Mouse (Mus musculus) kidney, adult 2 months (tissue): ENCODE data around the gene Zfp708. TPM values are rescaled to one million over a fixed set of nuclear protein-coding genes. Genes with fewer than 3 reads are reported as not detected.
"Not testable (repeated sequence)": the region's sequence is repeated elsewhere in the genome, so short reads cannot be mapped to it uniquely, and the experiment has no call there.

Experiments
- DNase-seq: peaks from one replicate; pipeline ENCODE4 v3.0.0; 2021
- H3K27ac ChIP-seq: fragments of 200-500 bp; 2 replicates; pipeline ENCODE4 v1.5.1; 2012; ENCODE audit warnings: low read depth, low read length, control low read depth, inconsistent platforms; ENCODE audit not compliant: insufficient read depth
- H3K27me3 ChIP-seq: fragments of 200-500 bp; replicated peaks from 2 replicates; pipeline ENCODE4 v1.6.1; 2012; ENCODE audit warnings: mild to moderate bottlenecking, moderate library complexity, low read length, inconsistent platforms; ENCODE audit not compliant: control insufficient read depth, insufficient read depth
- H3K36me3 ChIP-seq: fragments of 200-500 bp; 2 replicates; pipeline ENCODE4 v1.6.1; 2012; ENCODE audit warnings: mild to moderate bottlenecking, moderate library complexity, low read length, inconsistent platforms; ENCODE audit not compliant: control insufficient read depth, insufficient read depth
- H3K4me1 ChIP-seq: fragments of 200-500 bp; 2 replicates; pipeline ENCODE4 v1.6.1; 2011; ENCODE audit warnings: low read length; ENCODE audit not compliant: control insufficient read depth, insufficient read depth
- H3K4me3 ChIP-seq: fragments of 200-500 bp; 2 replicates; pipeline ENCODE4 v1.5.1; 2011; ENCODE audit warnings: mild to moderate bottlenecking, low read depth, low read length, control low read depth; ENCODE audit not compliant: insufficient read depth
- CTCF ChIP-seq: fragments of 200-500 bp; conservative IDR thresholded peaks from 2 replicates; pipeline ENCODE4 v1.5.1; 2011; ENCODE audit warnings: low read depth, mild to moderate bottlenecking, control low read depth, low read length, moderate library complexity, mixed read lengths; ENCODE audit not compliant: insufficient read depth, insufficient read length
- POLR2A ChIP-seq: fragments of 200-500 bp; IDR thresholded peaks from one replicate; pipeline ENCODE4 v1.6.1; 2011; ENCODE audit warnings: low read depth, low read length, control low read depth
- WGBS: fragments of 180-500 bp; shearing (Covaris S2); methylation state at CpG from one replicate; pipeline ENCODE4 v1.1.7; 2018; 5-methylcytosine and 5-hydroxymethylcytosine counted together
- polyA plus RNA-seq: library from polyadenylated mRNA; depleted of rRNA; stranded (reverse); fragments of >200 nt; gene quantifications from 2 replicates; pipeline ENCODE4 v1.2.3, GENCODE M21; 2012; rRNA removed

The Zfp708 gene
- 0.15 and 0.48 TPM in 2 replicates for polyA plus RNA-seq

DNA sequence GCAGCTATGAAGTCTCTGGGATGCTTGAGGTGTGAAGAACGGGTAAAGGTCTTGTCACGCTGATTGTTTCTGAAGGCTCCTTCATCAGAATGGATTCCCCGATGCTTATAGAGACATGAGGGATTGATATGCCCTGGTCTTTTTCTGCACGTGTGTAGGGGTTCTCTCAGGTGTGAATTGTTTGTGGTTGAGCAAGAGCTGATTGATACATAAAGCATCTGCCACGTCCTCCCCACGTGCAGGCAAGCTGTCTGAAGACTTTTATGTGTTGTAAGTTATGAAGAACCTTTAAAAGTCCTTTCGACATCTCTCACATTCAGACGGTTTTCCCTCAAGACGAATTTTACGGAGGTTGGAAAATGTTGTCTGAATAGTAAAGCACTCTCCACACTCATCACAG lies at the start of gene Zfp708:
Gene Zfp708 (minus strand): TSS at position 101 of the 400 bp plus-strand sequence.
- TF ChIP-seq CTCF: no peak
- TF ChIP-seq POLR2A: no peak
- no peak within 1 kb of the TSS for H3K27ac ChIP-seq
- no peak within 1 kb of the TSS for H3K4me3 ChIP-seq
- H3K27me3 ChIP-seq: no peaks in the 10 kb centered on the region
- DNase-seq: no peak
- H3K4me1 ChIP-seq: no peaks in the 10 kb centered on the region
- WGBS: 91% methylated on average over 10 of the region's 10 CpGs
- H3K36me3 ChIP-seq: peaks cover 2% of the 10 kb centered on the region; the same call in 1 of the 2 replicates

DNA sequence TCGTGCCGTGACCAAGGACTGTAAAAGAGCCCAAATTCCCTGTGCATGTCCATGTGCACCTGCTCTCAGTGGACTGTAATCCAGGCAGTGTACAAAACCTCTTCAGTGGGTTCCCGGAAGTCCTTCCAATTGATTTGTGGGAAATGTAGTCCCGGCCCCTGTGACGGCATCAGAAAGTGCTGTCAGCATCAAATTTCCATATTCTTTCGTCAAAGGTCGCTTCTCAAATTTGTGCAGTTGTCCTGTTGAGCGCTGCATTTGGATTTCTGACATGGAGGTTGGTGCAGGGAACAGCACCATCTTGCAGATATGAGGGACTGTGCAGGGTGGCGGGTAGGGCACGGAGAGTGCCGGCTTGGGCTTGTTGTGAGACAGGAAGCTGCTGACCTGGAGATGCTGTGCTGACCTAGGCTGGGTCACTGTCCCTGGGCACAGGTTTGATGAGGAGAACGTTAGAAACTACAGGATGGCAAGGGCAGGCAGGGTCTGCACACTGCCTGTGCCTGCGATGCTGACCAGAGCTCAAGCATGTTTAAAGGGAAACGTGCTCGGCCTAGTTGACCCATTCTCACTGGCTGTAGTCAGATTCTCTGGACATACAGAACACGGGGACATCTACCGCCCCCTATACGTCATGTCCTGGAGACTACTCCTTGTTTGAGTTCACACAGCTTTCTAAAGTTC lies 30.4 kb upstream of the Zfp708 start:
- TF ChIP-seq CTCF: no peak
- TF ChIP-seq POLR2A: no peak
- 1% methylated on average over 18 of the region's 18 CpGs for WGBS
- DNase-seq: peak; percentile 91
- Histone ChIP-seq H3K36me3 (no peaks in the 10 kb centered on the region), H3K4me3 (peak overlapping the region; percentile 77), H3K27ac (no peak overlapping the region), H3K4me1 (no peaks in the 10 kb centered on the region), H3K27me3 (no peaks in the 10 kb centered on the region)

DNA sequence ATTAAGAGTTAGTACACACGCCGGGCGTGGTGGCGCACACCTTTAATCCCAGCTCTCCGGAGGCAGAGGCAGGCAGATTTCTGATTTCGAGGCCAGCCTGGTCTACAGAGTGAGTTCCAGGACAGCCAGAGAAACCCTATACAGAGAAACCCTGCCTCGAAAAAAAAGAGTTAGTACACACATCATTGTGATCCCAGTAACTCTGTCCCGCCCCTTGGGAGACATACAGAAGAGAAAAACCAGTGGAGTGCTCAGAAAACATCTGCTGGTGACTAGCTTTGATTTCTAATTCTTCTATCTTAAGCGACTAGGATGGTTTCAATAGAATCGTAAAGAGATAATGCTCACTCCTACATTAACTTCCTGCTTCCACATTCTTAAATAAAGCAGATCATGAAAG lies 29.7 kb upstream of the Zfp708 start:
- 78% methylated on average over 10 of the region's 10 CpGs for WGBS
- not testable (repeated sequence) for H3K4me3 ChIP-seq, DNase-seq, H3K4me1 ChIP-seq, H3K27me3 ChIP-seq, H3K36me3 ChIP-seq, H3K27ac ChIP-seq

DNA sequence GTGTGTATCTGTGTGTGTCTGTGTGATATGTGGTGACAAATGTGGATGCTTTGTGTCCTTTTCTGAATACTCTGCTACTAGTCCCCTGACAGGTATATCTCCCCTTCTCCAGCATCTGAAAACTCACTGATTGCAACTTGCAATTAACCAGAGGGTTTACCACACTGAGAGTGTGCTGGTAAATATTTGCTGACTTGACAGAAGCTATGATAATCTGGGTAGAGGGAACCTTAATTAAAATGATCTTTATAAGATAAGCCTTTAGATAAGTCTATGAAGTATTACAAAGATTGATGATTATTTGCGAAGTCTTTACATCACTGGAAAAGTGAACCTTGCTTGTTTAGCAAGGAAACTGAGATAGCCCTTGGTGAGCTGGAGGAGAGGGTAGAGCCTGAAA lies 26.7 kb upstream of the Zfp708 start:
- H3K4me3 ChIP-seq: no peak overlapping the region
- WGBS: 88% methylated on average over 1 of the region's 1 CpGs
- H3K4me1 ChIP-seq: no peaks in the 10 kb centered on the region
- TF ChIP-seq CTCF (no peak), POLR2A (no peak)
- H3K27ac ChIP-seq: no peak overlapping the region
- H3K27me3 ChIP-seq: no peaks in the 10 kb centered on the region
- H3K36me3 ChIP-seq: no peaks in the 10 kb centered on the region
- DNase-seq: no peak

DNA sequence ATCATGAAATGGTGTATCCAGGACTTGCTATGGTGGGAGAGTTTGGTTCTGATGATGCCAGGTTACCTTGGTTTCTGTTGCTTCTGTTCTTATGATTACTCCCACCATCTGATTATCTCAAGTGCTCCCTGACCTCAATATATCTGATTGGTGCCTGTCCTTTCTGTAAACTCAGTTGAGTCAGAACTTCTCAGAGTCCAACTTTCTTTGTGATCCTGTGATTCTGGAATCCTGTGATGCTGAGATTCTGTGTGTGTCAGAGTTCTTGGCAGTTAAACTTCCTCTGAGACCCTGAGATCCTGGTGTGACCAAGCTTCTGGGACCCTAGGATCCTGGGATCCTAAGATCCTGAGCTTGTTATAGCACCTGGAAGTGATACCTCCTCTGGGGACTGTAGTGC lies 23.6 kb upstream of the Zfp708 start, which contains the start of gene Zfp759:
Gene Zfp759 (plus strand): TSS at position 301 of the 400 bp plus-strand sequence.
- not testable (repeated sequence) for H3K27me3 ChIP-seq, H3K36me3 ChIP-seq, H3K4me3 ChIP-seq, H3K27ac ChIP-seq, DNase-seq, H3K4me1 ChIP-seq

DNA sequence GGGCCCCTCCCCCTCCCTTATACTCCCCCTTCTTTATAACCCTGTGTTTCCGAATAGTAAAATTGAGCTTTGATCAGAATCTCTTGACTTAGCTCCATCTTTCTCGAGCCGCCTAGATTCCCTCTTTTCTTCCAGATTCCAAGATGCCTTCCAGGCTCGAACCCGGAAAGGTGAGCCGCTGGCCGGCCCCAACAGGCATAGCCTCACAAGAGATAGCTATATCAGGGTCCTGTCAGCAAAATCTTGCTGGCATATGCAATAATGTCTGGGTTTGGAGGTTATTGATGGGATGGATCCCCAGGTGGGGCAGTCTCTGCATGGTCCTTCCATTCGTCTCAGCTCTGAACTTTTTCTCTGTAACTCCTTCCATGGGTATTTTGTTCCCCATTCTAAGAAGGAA lies 18.4 kb upstream of the Zfp708 start, which contains the start of gene Rslcan18:
Gene Rslcan18 (minus strand): TSS at position 101 of the 400 bp plus-strand sequence.
- WGBS: 89% methylated on average over 8 of the region's 8 CpGs
- not testable (repeated sequence) for H3K27me3 ChIP-seq, H3K27ac ChIP-seq, DNase-seq, H3K4me3 ChIP-seq, H3K36me3 ChIP-seq, H3K4me1 ChIP-seq

DNA sequence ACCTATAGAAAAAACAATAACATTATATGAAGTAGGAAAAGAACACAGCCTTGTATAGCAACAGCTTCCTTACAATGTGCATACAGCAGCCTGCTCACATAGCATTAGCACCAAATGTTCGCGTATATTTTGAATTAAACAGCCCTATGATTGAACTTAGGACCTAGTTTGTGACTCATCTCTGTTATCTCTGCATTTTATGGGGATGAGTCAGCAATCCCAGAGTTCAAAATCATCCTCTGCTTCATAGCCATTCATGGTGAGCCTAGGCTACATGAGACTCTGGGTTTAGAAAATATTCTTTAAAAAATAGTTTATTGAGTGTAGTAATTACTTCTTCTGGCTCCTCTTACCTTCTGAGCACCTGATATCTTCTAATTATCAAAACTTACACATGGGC lies 15.5 kb upstream of the Zfp708 start:
- 91% methylated on average over 2 of the region's 2 CpGs for WGBS
- H3K4me1 ChIP-seq: no peaks in the 10 kb centered on the region
- no peaks in the 10 kb centered on the region for H3K27me3 ChIP-seq
- H3K4me3 ChIP-seq: no peak overlapping the region
- no peak overlapping the region for H3K27ac ChIP-seq
- no peaks in the 10 kb centered on the region for H3K36me3 ChIP-seq
- no peak for DNase-seq
- TF ChIP-seq CTCF: no peak
- no peak for TF ChIP-seq POLR2A

DNA sequence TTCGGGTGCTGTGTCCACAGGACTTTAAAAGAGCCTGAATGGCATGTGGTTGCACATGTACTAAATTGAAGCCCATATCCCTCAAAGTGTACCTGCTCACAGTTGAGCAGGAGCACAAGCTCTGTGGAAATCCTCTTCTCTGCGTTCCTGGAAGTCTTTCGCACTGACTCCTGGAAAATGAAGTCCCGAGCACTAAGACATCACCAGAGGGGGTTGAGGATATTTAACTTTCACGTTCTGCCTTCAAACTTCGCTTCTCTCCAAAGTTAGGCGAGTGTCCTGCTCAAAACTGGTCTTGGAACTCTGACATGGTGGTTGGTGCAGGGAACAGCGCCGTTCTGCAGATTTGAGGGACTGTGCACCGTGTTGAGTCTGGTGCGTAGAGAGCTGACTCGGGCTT lies 14.3 kb upstream of the Zfp708 start:
- peak; percentile 43 for DNase-seq
- TF ChIP-seq CTCF (no peak), POLR2A (no peak)
- WGBS: 78% methylated on average over 12 of the region's 12 CpGs

More for the DNA sequence above, 14.3 kb upstream of the Zfp708 start:
- Histone ChIP-seq H3K27ac (no peak overlapping the region), H3K4me3 (no peak overlapping the region), H3K4me1 (peaks cover 4% of the 10 kb centered on the region), H3K27me3 (no peaks in the 10 kb centered on the region), H3K36me3 (no peaks in the 10 kb centered on the region)
